Mouse (Mus musculus) MN1 (cell line): ENCODE measurements around the gene Olfr1352.
"Not testable (repeated sequence)": the region's sequence is repeated elsewhere in the genome, so short reads cannot be mapped to it uniquely, and the experiment has no call there.

ENCODE experiments used
- DNase-seq: peaks from one replicate; pipeline ENCODE4 v3.0.0-alpha.2; 2016; ENCODE audit warnings: low spot score

The Olfr1352 gene

DNA sequence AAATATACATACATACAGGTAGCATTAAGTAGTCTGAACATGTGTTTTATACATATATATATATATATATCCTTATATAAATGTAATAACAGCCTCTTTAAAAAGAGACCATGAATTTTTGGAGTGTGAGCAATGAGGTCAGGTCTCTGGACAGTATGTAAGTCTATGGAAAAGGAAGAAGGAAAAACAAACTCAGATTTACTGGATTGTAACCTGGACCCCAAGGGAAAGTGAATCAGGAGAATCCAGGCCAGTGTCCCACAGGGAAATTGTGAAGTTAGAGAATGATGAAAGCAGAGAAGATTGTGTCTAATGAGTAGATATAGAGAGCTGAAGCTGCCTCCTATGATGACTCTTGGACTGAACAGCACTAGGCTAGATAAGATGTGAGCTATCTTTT is at the start of gene Olfr1352:
TSS of gene Olfr1352 (plus strand) at position 301 of the 400 bp plus-strand sequence.
- no peak for DNase-seq

DNA sequence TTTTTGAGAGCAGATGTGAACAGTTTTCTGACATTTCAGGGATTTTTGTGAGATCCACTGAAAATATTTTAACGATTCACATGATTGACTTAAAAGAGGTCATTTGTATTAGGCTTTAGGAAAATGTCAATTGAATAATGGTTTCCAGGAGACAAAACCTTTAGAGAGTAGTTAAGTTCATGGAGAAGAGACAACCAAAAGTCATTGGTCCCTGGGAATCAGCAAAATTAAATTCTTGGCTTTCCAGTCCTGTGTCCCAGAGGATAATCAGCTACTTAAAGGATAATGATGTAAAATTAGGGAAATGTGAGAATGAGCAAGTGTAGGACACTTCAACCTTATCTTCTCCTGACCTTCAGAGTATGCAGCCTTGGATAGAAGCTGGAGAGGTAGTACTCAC is 30.5 kb upstream of the Olfr1352 start, which contains the start of gene Olfr8:
TSS of gene Olfr8 (plus strand) at position 301 of the 400 bp plus-strand sequence.
- DNase-seq = not testable (repeated sequence)

DNA sequence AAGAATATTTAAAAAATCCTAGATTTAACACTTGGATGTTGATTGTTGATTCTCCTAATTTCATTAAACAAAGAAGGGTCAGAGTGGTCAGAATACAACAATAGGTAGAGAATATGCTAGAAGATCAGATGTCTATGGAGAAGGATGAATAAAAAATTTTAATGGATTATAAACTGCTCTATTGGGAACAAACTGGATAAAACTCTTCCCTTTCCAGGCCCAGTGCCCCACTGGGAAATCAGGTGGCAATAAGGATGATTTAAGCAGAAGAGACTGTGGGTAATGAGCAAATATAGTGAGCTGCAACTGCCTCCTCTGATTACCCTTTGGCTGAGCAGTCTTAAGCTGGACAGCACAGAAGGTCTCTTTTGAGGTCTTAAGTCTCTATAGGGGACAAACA is 17.8 kb upstream of the Olfr1352 start, which contains the start of gene Olfr1353:
TSS of gene Olfr1353 (plus strand) at position 301 of the 400 bp plus-strand sequence.
- DNase-seq = not testable (repeated sequence)

DNA sequence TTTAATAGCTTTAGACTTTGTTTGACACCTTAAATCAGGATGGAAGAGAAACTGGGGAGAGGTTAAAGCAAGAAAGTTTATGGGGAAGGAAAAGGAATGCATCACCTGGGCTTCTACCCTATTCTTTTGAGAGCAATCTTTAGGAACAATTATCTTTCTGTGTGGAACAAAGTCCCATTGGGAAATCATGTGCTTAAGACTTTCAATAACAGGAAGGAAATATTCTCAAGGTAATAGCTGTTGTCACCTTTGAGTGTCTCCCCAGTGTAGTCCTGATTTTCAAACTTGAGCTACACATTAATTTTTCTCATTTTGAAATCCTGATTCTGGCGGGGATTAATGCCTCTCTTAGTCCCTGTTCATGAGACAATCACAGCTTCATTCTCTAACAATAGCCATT is 31.3 kb downstream of the Olfr1352 start, which contains the start of gene Olfr1351:
TSS of gene Olfr1351 (plus strand) at position 301 of the 400 bp plus-strand sequence.
- DNase-seq = no peak

DNA sequence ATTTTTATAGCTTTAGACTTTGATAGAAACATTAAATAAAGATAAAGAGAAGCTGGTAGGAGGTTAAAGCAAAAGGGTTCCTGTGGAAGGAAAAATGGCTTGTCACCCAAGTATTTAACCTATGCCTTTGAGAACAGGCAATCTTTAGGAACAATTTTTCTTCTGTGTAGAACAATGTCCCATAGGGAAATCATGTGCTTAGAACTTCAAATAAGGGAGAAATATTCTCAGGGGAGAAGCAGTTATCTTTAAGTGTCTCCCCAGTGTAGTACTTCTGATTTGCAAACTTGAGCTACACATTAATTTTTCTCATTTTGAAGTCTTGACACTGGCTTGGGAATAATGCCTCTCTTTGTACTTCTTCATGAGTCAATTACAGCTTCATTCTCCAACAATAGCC is 47.6 kb downstream of the Olfr1352 start, which contains the start of gene Olfr57:
TSS of gene Olfr57 (plus strand) at position 301 of the 400 bp plus-strand sequence.
- no peak for DNase-seq
